Mouse (Mus musculus) embryonic facial prominence, embryonic 15.5 days (tissue): Measurements from ENCODE around the gene P2ry6. TPM values are rescaled to one million over a fixed set of nuclear protein-coding genes. Genes with fewer than 3 reads are reported as not detected.

Experiments used
- ATAC-seq: fragments of 200-750 bp; cut with Nextera tagmentation; 2 replicates; pipeline ENCODE4 v1.8.0; 2017; ENCODE audit warnings: low read depth, moderate TSS enrichment; ENCODE audit not compliant: insufficient number of reproducible peaks, low FRiP score, low TSS enrichment
- H3K27ac ChIP-seq: fragments of 300-500 bp; sonication (generic); replicated peaks from 2 replicates; pipeline ENCODE4 v1.5.1; 2015; ENCODE audit warnings: mild to moderate bottlenecking, inconsistent platforms
- H3K27me3 ChIP-seq: fragments of 300-500 bp; sonication (generic); 2 replicates; pipeline ENCODE4 v1.6.1; 2015; ENCODE audit warnings: inconsistent platforms
- H3K36me3 ChIP-seq: fragments of 300-500 bp; sonication (generic); 2 replicates; pipeline ENCODE4 v1.6.1; 2015; ENCODE audit warnings: mild to moderate bottlenecking, inconsistent platforms
- H3K4me1 ChIP-seq: fragments of 300-500 bp; sonication (generic); 2 replicates; pipeline ENCODE4 v1.6.1; 2015; ENCODE audit warnings: inconsistent platforms
- H3K4me2 ChIP-seq: fragments of 300-500 bp; sonication (generic); replicated peaks from 2 replicates; pipeline ENCODE4 v1.6.1; 2015; ENCODE audit warnings: mild to moderate bottlenecking, inconsistent platforms
- H3K4me3 ChIP-seq: fragments of 300-500 bp; sonication (generic); replicated peaks from 2 replicates; pipeline ENCODE4 v1.5.1; 2015; ENCODE audit warnings: mild to moderate bottlenecking, inconsistent platforms
- H3K9ac ChIP-seq: fragments of 300-500 bp; sonication (generic); 2 replicates; pipeline ENCODE4 v1.6.1; 2015; ENCODE audit warnings: inconsistent platforms
- H3K9me3 ChIP-seq: fragments of 300-500 bp; sonication (generic); replicated peaks from 2 replicates; pipeline ENCODE4 v1.6.1; 2016; ENCODE audit warnings: inconsistent platforms
- WGBS: fragments of 180-500 bp; shearing (Covaris S2); methylation state at CpG from one replicate; pipeline ENCODE4 v1.1.7; 2015; 5-methylcytosine and 5-hydroxymethylcytosine counted together
- polyA plus RNA-seq: library from polyadenylated mRNA; unstranded; fragments of >200 nt; fragmentation: Nextera tagmentation; extraction: Ambion mirVana; gene quantifications from 2 replicates; pipeline ENCODE4 v1.2.1, GENCODE M21; 2015

Gene P2ry6
- polyA plus RNA-seq, 1 experiment from 2014 or later, result 8.6 TPM

GRCm38 (mm10) chr7:100941169-100941568 lies 33.3 kb downstream of the P2ry6 start:
- Histone ChIP-seq H3K4me3 (no peak overlapping the region), H3K36me3 (no peaks in the 10 kb centered on the region), H3K4me1 (peaks cover 21% of the 10 kb centered on the region), H3K27me3 (no peaks in the 10 kb centered on the region), H3K9me3 (no peaks in the 10 kb centered on the region), H3K27ac (no peak overlapping the region), H3K9ac (no peak overlapping the region), H3K4me2 (no peak overlapping the region)
- WGBS, result 37% methylated on average over 5 of the region's 5 CpGs
- ATAC-seq, result no peak

- H3K9ac ChIP-seq, result no peak overlapping the region
- no peak overlapping the region for H3K4me3 ChIP-seq
- 88% methylated on average over 16 of the region's 16 CpGs for WGBS
- peaks cover 17% of the 10 kb centered on the region for H3K4me1 ChIP-seq
- no peak for ATAC-seq
- no peaks in the 10 kb centered on the region for H3K27me3 ChIP-seq
- no peaks in the 10 kb centered on the region for H3K36me3 ChIP-seq
- no peak overlapping the region for H3K27ac ChIP-seq
- no peak overlapping the region for H3K4me2 ChIP-seq
- H3K9me3 ChIP-seq, result no peaks in the 10 kb centered on the region
These were observed 36.3 kb downstream of the P2ry6 start for GRCm38 (mm10) chr7:100938106-100938505.

DNA sequence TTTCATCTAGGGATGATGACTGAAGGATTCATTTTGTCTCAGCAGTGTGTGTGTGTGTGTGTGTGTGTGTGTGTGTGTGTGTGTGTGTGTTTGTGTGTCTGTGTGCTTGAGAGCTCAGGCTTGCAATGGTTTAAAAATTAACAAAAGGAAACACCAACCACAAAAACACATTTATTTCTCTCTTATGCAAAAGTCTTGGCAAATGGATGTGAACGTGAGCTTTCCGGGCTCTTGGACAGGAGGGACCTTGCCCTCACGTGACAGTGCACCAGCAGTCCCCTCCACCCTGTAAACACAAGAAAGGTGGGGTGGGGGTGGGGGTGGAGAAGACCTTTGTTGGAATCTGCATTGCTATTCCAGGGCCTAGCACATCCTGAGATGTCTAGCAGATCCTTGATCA lies 37.0 kb downstream of the P2ry6 start:
- no peaks in the 10 kb centered on the region for H3K9me3 ChIP-seq
- WGBS, result 78% methylated on average over 3 of the region's 3 CpGs
- H3K4me2 ChIP-seq, result no peak overlapping the region
- ATAC-seq, result no peak
- no peaks in the 10 kb centered on the region for H3K27me3 ChIP-seq
- H3K4me3 ChIP-seq, result no peak overlapping the region
- no peak overlapping the region for H3K9ac ChIP-seq
- peaks cover 15% of the 10 kb centered on the region for H3K4me1 ChIP-seq
- no peaks in the 10 kb centered on the region for H3K36me3 ChIP-seq
- H3K27ac ChIP-seq, result no peak overlapping the region

DNA sequence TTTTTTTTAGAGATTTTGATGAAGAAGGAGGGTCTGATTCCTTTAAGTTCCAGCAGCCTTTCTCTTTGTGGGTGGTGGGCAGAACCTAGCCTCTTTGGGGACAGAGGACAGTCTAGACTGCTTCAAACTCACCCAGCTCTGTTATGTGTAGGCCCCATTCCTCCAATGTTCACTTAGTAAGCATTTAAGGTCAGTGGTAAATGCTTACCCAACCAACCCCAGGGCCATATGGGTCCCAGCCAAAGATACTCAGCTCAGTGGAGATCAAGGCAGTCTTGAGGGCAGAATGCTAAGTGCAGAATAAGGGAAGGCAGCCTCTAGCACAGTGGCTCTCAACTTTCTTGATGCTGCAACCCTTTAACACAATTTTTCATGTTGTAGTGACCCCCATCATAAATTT lies 40.9 kb downstream of the P2ry6 start:
- H3K27ac ChIP-seq, result no peak overlapping the region
- H3K27me3 ChIP-seq, result no peaks in the 10 kb centered on the region
- H3K9ac ChIP-seq, result no peak overlapping the region
- H3K4me1 ChIP-seq, result peaks cover 32% of the 10 kb centered on the region
- no peak overlapping the region for H3K4me3 ChIP-seq
- no peak overlapping the region for H3K4me2 ChIP-seq
- H3K9me3 ChIP-seq, result no peaks in the 10 kb centered on the region
- no peak for ATAC-seq
- no peaks in the 10 kb centered on the region for H3K36me3 ChIP-seq

DNA sequence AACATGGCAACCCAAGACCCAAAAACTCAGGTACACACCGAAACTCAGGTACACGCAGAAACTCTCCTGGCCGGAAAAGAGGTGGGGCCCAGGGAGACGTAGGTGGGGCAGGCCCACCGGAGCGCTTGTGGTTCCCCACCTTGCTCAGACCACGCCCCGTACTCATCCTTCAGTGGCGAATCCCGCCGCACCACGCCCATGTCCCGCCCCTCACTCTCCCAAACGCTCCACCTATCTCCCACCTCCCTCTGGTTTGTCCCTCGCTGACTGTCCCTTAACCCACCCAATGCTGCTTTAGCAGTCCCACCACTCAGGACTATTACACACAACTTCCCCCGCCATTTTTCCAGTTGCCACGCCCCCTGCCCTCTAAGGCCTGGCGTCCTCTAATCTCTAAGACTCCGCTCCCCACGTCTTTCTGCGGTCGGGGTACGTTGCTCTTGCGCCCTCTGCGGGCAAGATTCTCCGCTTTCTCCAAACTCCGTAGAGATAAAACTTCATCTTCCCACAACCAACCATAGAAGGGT lies 41.9 kb downstream of the P2ry6 start:
- no peaks in the 10 kb centered on the region for H3K27me3 ChIP-seq
- H3K9ac ChIP-seq, result peak overlapping the region; percentile 46; the same call in 1 of the 2 replicates
- peak; percentile 92 for ATAC-seq
- peak overlapping the region; percentile 86 for H3K4me2 ChIP-seq
- no peaks in the 10 kb centered on the region for H3K9me3 ChIP-seq
- H3K4me3 ChIP-seq, result peak overlapping the region; percentile 81
- peaks cover 37% of the 10 kb centered on the region for H3K4me1 ChIP-seq
- WGBS, result under 1% methylated on average over 27 of the region's 27 CpGs
- no peaks in the 10 kb centered on the region for H3K36me3 ChIP-seq
- peak overlapping the region; percentile 99 for H3K27ac ChIP-seq

GRCm38 (mm10) chr7:100931926-100932480 lies 42.4 kb downstream of the P2ry6 start, which contains the start of gene Arhgef17:
Gene Arhgef17, minus strand, starts transcription at chr7:100932107.
- Histone ChIP-seq H3K9me3 (no peaks in the 10 kb centered on the region), H3K4me3 (peak within 1 kb of the TSS; percentile 81), H3K36me3 (no peaks in the 10 kb centered on the region), H3K4me1 (peaks cover 43% of the 10 kb centered on the region), H3K9ac (peak within 1 kb of the TSS; percentile 96), H3K4me2 (peak within 1 kb of the TSS; percentile 86), H3K27ac (peak within 1 kb of the TSS; percentile 99), H3K27me3 (no peaks in the 10 kb centered on the region)
- WGBS, result under 1% methylated on average over 35 of the region's 35 CpGs
- peak; percentile 72 for ATAC-seq

DNA sequence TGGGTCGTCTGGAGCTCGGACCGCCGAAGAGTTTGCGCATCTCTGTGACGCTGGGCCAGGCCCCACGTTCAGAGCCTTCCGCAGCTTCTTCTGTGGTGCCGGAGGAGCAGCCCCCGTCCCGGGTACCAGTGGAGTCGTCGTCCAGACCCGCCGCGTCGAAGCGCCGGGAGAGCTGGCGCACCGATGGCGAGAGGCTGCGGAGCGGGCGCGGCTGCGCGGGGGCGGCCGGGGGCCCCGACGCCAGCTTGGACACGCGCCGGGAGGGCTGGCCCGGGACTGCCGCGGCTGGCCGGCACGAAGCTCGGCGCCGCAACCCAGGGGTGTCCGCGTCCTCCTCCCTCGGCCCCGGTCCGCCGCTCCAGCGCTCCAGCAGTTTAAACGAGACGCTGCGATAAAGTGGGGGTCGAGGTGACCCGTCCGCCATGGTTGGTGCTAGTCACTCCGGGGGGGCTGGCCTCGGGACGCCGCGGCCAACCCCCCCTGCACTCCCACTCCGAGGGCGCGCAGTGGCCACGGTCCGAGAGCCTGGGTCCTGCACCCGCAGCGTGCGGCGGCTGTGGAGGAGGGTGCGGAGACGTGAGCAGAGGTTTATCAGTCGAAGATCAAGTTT lies 43.0 kb downstream of the P2ry6 start:
- peaks cover 49% of the 10 kb centered on the region for H3K4me1 ChIP-seq
- peak overlapping the region; percentile 96 for H3K9ac ChIP-seq
- WGBS, result under 1% methylated on average over 72 of the region's 73 CpGs
- peak overlapping the region; percentile 86 for H3K4me2 ChIP-seq
- H3K27me3 ChIP-seq, result no peaks in the 10 kb centered on the region
- H3K9me3 ChIP-seq, result no peaks in the 10 kb centered on the region
- 0 out of 2 replicates have a peak, but pooled peaks have one; percentile 0 for ATAC-seq
- peak overlapping the region; percentile 81 for H3K4me3 ChIP-seq
- no peaks in the 10 kb centered on the region for H3K36me3 ChIP-seq
- peak overlapping the region; percentile 99 for H3K27ac ChIP-seq

GRCm38 (mm10) chr7:100930619-100931315 lies 43.7 kb downstream of the P2ry6 start:
- peak overlapping the region; percentile 86 for H3K4me2 ChIP-seq
- WGBS, result 2% methylated on average over 51 of the region's 53 CpGs
- H3K36me3 ChIP-seq, result no peaks in the 10 kb centered on the region
- H3K9me3 ChIP-seq, result no peaks in the 10 kb centered on the region
- peak; percentile 17; the same call in 1 of the 2 replicates for ATAC-seq
- peak overlapping the region; percentile 96 for H3K9ac ChIP-seq
- H3K4me1 ChIP-seq, result peaks cover 55% of the 10 kb centered on the region
- H3K27me3 ChIP-seq, result no peaks in the 10 kb centered on the region
- H3K4me3 ChIP-seq, result peak overlapping the region; percentile 81
- H3K27ac ChIP-seq, result peak overlapping the region; percentile 99

DNA sequence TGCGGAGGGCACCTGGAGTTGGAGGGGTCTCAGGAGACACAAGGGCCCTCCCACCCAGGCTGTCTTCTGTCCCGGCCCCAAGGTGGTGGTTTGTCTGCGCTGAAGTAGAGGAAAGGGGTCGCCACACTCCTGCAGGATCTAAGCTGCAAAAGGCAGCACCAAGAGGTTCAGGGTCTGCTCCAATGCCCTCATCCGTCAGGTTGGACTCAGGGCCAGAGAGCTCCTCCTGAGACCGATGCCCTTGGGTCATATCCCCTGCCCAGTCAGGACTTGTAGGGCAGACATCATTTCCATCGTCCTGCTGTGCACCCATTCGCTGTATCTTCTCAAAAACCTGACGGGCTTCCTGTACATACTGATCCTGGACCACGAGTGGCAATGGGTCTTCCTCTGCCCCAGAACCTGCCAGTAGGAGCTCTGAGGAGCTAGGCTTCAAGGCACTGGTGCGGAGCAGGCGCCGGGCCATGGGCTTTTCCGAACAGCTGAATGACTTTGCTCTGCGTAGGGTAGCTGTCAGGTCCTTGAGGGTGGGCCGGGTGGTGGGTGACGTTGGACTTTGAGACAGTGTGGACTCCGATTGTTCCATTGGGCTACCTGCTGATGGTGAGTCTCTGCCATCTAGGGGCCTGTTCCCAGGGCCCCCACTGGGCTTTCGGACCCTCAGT lies 44.7 kb downstream of the P2ry6 start:
- 54% methylated on average over 19 of the region's 19 CpGs for WGBS
- H3K9ac ChIP-seq, result peak overlapping the region; percentile 96
- H3K4me3 ChIP-seq, result peak overlapping the region; percentile 81
- H3K4me1 ChIP-seq, result peaks cover 65% of the 10 kb centered on the region
- ATAC-seq, result no peak
- H3K27ac ChIP-seq, result no peak overlapping the region
- no peaks in the 10 kb centered on the region for H3K36me3 ChIP-seq
- peak overlapping the region; percentile 86 for H3K4me2 ChIP-seq
- H3K9me3 ChIP-seq, result no peaks in the 10 kb centered on the region
- H3K27me3 ChIP-seq, result no peaks in the 10 kb centered on the region

DNA sequence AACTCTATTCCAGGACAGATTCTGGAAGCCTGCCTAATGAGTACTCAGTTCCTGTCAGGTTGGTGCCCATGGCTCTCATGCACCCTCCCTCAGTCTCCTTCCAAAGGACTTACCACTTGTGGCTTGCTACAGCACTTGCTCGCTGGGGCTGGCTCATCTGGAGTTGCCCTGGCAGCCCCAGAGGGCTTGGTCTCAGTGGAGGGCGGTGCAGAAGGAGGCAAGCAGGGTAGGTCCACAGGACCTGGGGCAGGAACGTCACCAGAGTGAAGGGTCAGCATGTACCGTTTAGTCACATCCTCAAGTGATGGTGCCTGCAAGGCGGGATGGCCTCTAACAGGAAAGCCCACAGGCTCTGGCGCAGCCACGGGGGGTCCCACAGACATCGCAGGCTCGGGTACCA lies 46.0 kb downstream of the P2ry6 start:
- peaks cover 78% of the 10 kb centered on the region for H3K4me1 ChIP-seq
- H3K4me3 ChIP-seq, result peak overlapping the region; percentile 81
- H3K36me3 ChIP-seq, result no peaks in the 10 kb centered on the region
- peak overlapping the region; percentile 96 for H3K9ac ChIP-seq
- no peak overlapping the region for H3K27ac ChIP-seq
- peak overlapping the region; percentile 86 for H3K4me2 ChIP-seq
- ATAC-seq, result no peak
- no peaks in the 10 kb centered on the region for H3K27me3 ChIP-seq
- no peaks in the 10 kb centered on the region for H3K9me3 ChIP-seq
- 26% methylated on average over 9 of the region's 9 CpGs for WGBS
